Mouse (Mus musculus) lung, embryonic 16.5 days (tissue): ENCODE results near the gene Dusp1. TPM values are rescaled to one million over a fixed set of nuclear protein-coding genes. Genes with fewer than 3 reads are reported as not detected.

Experiments
- ATAC-seq: fragments of 200-750 bp; cut with Nextera tagmentation; 2 replicates; pipeline ENCODE4 v1.8.0; 2017; ENCODE audit warnings: low read depth, mild to moderate bottlenecking, moderate library complexity
- H3K27ac ChIP-seq: fragments of 300-500 bp; sonication (generic); 2 replicates; pipeline ENCODE4 v1.5.1; 2014; ENCODE audit warnings: mild to moderate bottlenecking, control low read depth, low read length
- H3K27me3 ChIP-seq: fragments of 300-500 bp; sonication (generic); 2 replicates; pipeline ENCODE4 v1.6.1; 2014; ENCODE audit warnings: low read depth, low read length, mixed read lengths; ENCODE audit not compliant: control insufficient read depth, insufficient read depth
- H3K36me3 ChIP-seq: fragments of 300-500 bp; sonication (generic); 2 replicates; pipeline ENCODE4 v1.6.1; 2014; ENCODE audit warnings: low read length; ENCODE audit not compliant: control insufficient read depth, insufficient read depth
- H3K4me1 ChIP-seq: fragments of 300-500 bp; sonication (generic); replicated peaks from 2 replicates; pipeline ENCODE4 v1.6.1; 2014; ENCODE audit warnings: low read length, mixed read lengths; ENCODE audit not compliant: control insufficient read depth, insufficient read depth
- H3K4me2 ChIP-seq: fragments of 300-500 bp; sonication (generic); 2 replicates; pipeline ENCODE4 v1.6.1; 2014; ENCODE audit warnings: low read depth, low read length, control low read depth
- H3K4me3 ChIP-seq: fragments of 300-500 bp; sonication (generic); 2 replicates; pipeline ENCODE4 v1.5.1; 2014; ENCODE audit warnings: mild to moderate bottlenecking, low read length, control low read depth
- H3K9ac ChIP-seq: fragments of 300-500 bp; sonication (generic); 2 replicates; pipeline ENCODE4 v1.6.1; 2014; ENCODE audit warnings: low read length, control low read depth
- H3K9me3 ChIP-seq: fragments of 300-500 bp; sonication (generic); 2 replicates; pipeline ENCODE4 v1.6.1; 2016; ENCODE audit warnings: low read length; ENCODE audit not compliant: control insufficient read depth
- WGBS: fragments of 180-500 bp; shearing (Covaris S2); extraction: QIAGEN DNeasy Blood & Tissue Kit; methylation state at CpG from one replicate; pipeline ENCODE4 v1.1.7; 2014; 5-methylcytosine and 5-hydroxymethylcytosine counted together
- polyA plus RNA-seq: library from polyadenylated mRNA; unstranded; fragments of >200 nt; fragmentation: Nextera tagmentation; extraction: Ambion mirVana; gene quantifications from 2 replicates; pipeline ENCODE4 v1.2.1, GENCODE M21; 2015

Dusp1 gene
- polyA plus RNA-seq, 1 experiment from 2014 or later: 28.4 TPM

GRCm38 (mm10) chr17:26506997-26507871 lies 54.7 kb downstream of the Dusp1 start:
- Histone ChIP-seq H3K27me3 (no peaks in the 10 kb centered on the region), H3K4me3 (peak overlapping the region; percentile 80), H3K4me1 (peaks cover 72% of the 10 kb centered on the region), H3K9me3 (no peaks in the 10 kb centered on the region), H3K27ac (peak overlapping the region; percentile 100), H3K9ac (peak overlapping the region; percentile 95), H3K36me3 (peaks cover 5% of the 10 kb centered on the region), H3K4me2 (peak overlapping the region; percentile 90)
- no peak for ATAC-seq
- WGBS: 12% methylated on average over 24 of the region's 24 CpGs

GRCm38 (mm10) chr17:26506031-26506641 lies 55.8 kb downstream of the Dusp1 start:
- peaks cover 62% of the 10 kb centered on the region for H3K4me1 ChIP-seq
- no peaks in the 10 kb centered on the region for H3K9me3 ChIP-seq
- 49% methylated on average over 14 of the region's 14 CpGs for WGBS

GRCm38 (mm10) chr17:26505181-26505581 lies 56.7 kb downstream of the Dusp1 start:
- Histone ChIP-seq H3K27ac (peak overlapping the region; percentile 96), H3K4me2 (peak overlapping the region; percentile 90), H3K4me1 (peaks cover 56% of the 10 kb centered on the region), H3K9me3 (no peaks in the 10 kb centered on the region), H3K9ac (no peak overlapping the region), H3K36me3 (peaks cover 5% of the 10 kb centered on the region), H3K27me3 (no peaks in the 10 kb centered on the region), H3K4me3 (peak overlapping the region; percentile 80)
- 47% methylated on average over 3 of the region's 3 CpGs for WGBS
- no peak for ATAC-seq

More at GRCm38 (mm10) chr17:26506031-26506641, 55.8 kb downstream of the Dusp1 start:
- Histone ChIP-seq H3K4me3 (peak overlapping the region; percentile 80), H3K36me3 (peaks cover 5% of the 10 kb centered on the region), H3K27me3 (no peaks in the 10 kb centered on the region), H3K9ac (peak overlapping the region; percentile 95), H3K4me2 (peak overlapping the region; percentile 90), H3K27ac (peak overlapping the region; percentile 100)
- no peak for ATAC-seq

GRCm38 (mm10) chr17:26503981-26504671 lies 57.8 kb downstream of the Dusp1 start:
- Histone ChIP-seq H3K4me3 (peak overlapping the region; percentile 38; the same call in 1 of the 2 replicates), H3K9ac (peak overlapping the region; percentile 60), H3K27me3 (no peaks in the 10 kb centered on the region), H3K9me3 (no peaks in the 10 kb centered on the region), H3K27ac (peak overlapping the region; percentile 96), H3K4me2 (peak overlapping the region; percentile 90), H3K4me1 (peaks cover 47% of the 10 kb centered on the region), H3K36me3 (peaks cover 5% of the 10 kb centered on the region)
- ATAC-seq: peak; percentile 26
- 6% methylated on average over 11 of the region's 11 CpGs for WGBS

- peaks cover 5% of the 10 kb centered on the region for H3K36me3 ChIP-seq
- H3K9me3 ChIP-seq: no peaks in the 10 kb centered on the region
- peak overlapping the region; percentile 90 for H3K4me2 ChIP-seq
- peak; percentile 70 for ATAC-seq
- H3K4me1 ChIP-seq: peaks cover 44% of the 10 kb centered on the region
- H3K4me3 ChIP-seq: peak overlapping the region; percentile 38
- peak overlapping the region; percentile 70 for H3K9ac ChIP-seq
- no peaks in the 10 kb centered on the region for H3K27me3 ChIP-seq
- WGBS: under 1% methylated on average over 20 of the region's 20 CpGs
- peak overlapping the region; percentile 96 for H3K27ac ChIP-seq
These were observed 58.9 kb downstream of the Dusp1 start for GRCm38 (mm10) chr17:26502808-26503671.

- 85% methylated on average over 5 of the region's 5 CpGs for WGBS
- H3K27ac ChIP-seq: peak overlapping the region; percentile 96
- H3K9me3 ChIP-seq: no peaks in the 10 kb centered on the region
- no peak overlapping the region for H3K4me2 ChIP-seq
- ATAC-seq: no peak
- H3K4me3 ChIP-seq: no peak overlapping the region
- no peak overlapping the region for H3K9ac ChIP-seq
- H3K4me1 ChIP-seq: peaks cover 43% of the 10 kb centered on the region
- peaks cover 5% of the 10 kb centered on the region for H3K36me3 ChIP-seq
- H3K27me3 ChIP-seq: no peaks in the 10 kb centered on the region
These were observed 60.1 kb downstream of the Dusp1 start for GRCm38 (mm10) chr17:26501826-26502225.

GRCm38 (mm10) chr17:26498626-26499025 lies 63.3 kb downstream of the Dusp1 start:
- 12% methylated on average over 1 of the region's 1 CpGs for WGBS
- no peak overlapping the region for H3K4me2 ChIP-seq
- no peak overlapping the region for H3K9ac ChIP-seq
- H3K27ac ChIP-seq: no peak overlapping the region
- no peak for ATAC-seq
- H3K4me1 ChIP-seq: peaks cover 12% of the 10 kb centered on the region
- no peak overlapping the region for H3K4me3 ChIP-seq
- no peaks in the 10 kb centered on the region for H3K36me3 ChIP-seq
- H3K27me3 ChIP-seq: no peaks in the 10 kb centered on the region
- 0 out of 2 replicates have a peak, but pooled peaks cover 2% of the 10 kb centered on the region for H3K9me3 ChIP-seq

GRCm38 (mm10) chr17:26497416-26497923 lies 64.5 kb downstream of the Dusp1 start:
- peak; percentile 61 for ATAC-seq
- H3K4me3 ChIP-seq: no peak overlapping the region
- no peak overlapping the region for H3K4me2 ChIP-seq
- WGBS: 55% methylated on average over 5 of the region's 5 CpGs
- H3K27ac ChIP-seq: peak overlapping the region; percentile 54
- peaks cover 10% of the 10 kb centered on the region; the same call in 1 of the 2 replicates for H3K9me3 ChIP-seq
- H3K9ac ChIP-seq: no peak overlapping the region
- H3K27me3 ChIP-seq: no peaks in the 10 kb centered on the region
- H3K4me1 ChIP-seq: peaks cover 4% of the 10 kb centered on the region
- H3K36me3 ChIP-seq: no peaks in the 10 kb centered on the region
